Mouse (Mus musculus) small intestine, adult 10 weeks (tissue): ENCODE measurements around the gene Klhl24. TPM values are rescaled to one million over a fixed set of nuclear protein-coding genes. Genes with fewer than 3 reads are reported as not detected.

Source experiments
- polyA plus RNA-seq: library from polyadenylated mRNA; stranded (reverse); fragments of 350-450 nt; fragmentation: Illumina TruSeq; extraction: RNeasy Lipid Tissue Mini Kit (QIAGEN cat#74804); gene quantifications from one replicate; pipeline ENCODE4 v1.2.3, GENCODE M21; 2014; ENCODE audit warnings: low replicate concordance

The Klhl24 gene
- polyA plus RNA-seq: 24.8 TPM

GRCm38 (mm10) chr16:20097069-20097710 is at the start of gene Klhl24:
Gene Klhl24, plus strand, starts transcription at chr16:20097542.

DNA sequence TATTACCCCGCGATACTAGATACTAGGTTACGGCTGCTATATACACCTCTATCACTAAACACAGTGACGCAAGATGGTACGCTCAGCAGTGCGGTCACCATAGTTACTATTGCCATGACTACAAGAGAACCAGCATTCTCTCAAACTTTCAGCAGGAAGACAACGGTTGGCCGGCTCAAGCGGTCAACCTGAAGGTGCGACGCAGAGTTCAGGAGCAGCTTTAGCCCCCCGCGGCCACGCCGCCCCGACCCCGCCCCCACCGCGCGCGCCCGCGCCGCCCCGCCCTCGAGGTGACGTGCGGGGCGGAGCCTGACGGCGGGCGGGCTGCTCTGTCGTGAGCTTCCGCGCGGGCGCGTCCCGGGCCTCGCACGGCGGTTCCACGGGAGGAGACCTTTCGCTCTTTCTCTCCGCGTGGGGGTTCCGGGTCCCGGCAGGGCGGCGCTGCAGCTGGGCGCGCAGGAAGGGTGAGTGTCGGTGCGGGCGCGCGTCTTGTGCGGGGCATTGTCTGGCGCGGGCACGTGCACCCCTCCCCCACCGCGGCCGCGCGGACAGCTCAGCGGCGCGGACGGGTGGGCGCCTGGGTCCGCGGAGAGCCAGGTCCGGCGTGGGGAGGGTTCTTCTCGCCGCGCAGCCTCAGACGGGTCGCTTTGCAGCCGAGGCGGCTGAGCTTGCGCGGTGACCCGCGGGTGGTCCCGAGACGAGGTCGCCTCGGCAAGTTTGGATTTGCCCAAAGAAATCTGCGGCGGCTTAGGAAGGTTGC is 43.6 kb downstream of the Klhl24 start, which contains the start of gene Yeats2:
TSS of gene Yeats2 (plus strand) at position 292 of the 760 bp plus-strand sequence.

Other genes with a start within 250 kb of the Klhl24 start
- gene Klhl6, start 114.5 kb upstream of the Klhl24 start, polyA plus RNA-seq: 2.2 TPM
- gene Yeats2, start 43.5 kb downstream of the Klhl24 start, polyA plus RNA-seq: 9.9 TPM
- gene Map6d1, start 143.8 kb downstream of the Klhl24 start, polyA plus RNA-seq: not detected
- 48.7 TPM for gene Parl, start 204.8 kb downstream of the Klhl24 start, polyA plus RNA-seq
- 0.15 TPM for gene Cyp2ab1, start 227.9 kb downstream of the Klhl24 start, polyA plus RNA-seq